Mouse (Mus musculus) ZHBTc4 (cell line): ENCODE results near the gene Cacng1.
A peak's percentile ranks its signal among the peaks of the same experiment; 100 is the strongest.

Source experiments
- DNase-seq: peaks from one replicate; pipeline ENCODE4 v3.0.0-alpha.2; 2011; ENCODE audit warnings: low read depth, low spot score

The Cacng1 gene

GRCm38 (mm10) chr11:107716332-107716938, at the start of gene Cacng1:
Gene Cacng1 (minus strand): TSS chr11:107716522.
- peak; percentile 32 for DNase-seq

- no peak for DNase-seq
Measured at GRCm38 (mm10) chr11:107762688-107763460, 46.6 kb upstream of the Cacng1 start.

GRCm38 (mm10) chr11:107761790-107762500, 45.6 kb upstream of the Cacng1 start:
- no peak for DNase-seq

- no peak for DNase-seq
Measured at GRCm38 (mm10) chr11:107760001-107760400, 43.7 kb upstream of the Cacng1 start.

GRCm38 (mm10) chr11:107759516-107759915, 43.2 kb upstream of the Cacng1 start:
- DNase-seq = no peak

- DNase-seq = no peak
Measured at GRCm38 (mm10) chr11:107749114-107749513, 32.8 kb upstream of the Cacng1 start.

GRCm38 (mm10) chr11:107748243-107749035, 32.1 kb upstream of the Cacng1 start:
- no peak for DNase-seq

- peak; percentile 63 for DNase-seq
Measured at GRCm38 (mm10) chr11:107743100-107743499, 26.8 kb upstream of the Cacng1 start.

- peak; percentile 25 for DNase-seq
Measured at GRCm38 (mm10) chr11:107738418-107739099, 22.2 kb upstream of the Cacng1 start.

- no peak for DNase-seq
Measured at GRCm38 (mm10) chr11:107737886-107738285, 21.6 kb upstream of the Cacng1 start.

- no peak for DNase-seq
Measured at GRCm38 (mm10) chr11:107734133-107734532, 17.8 kb upstream of the Cacng1 start.

GRCm38 (mm10) chr11:107731498-107731897, 15.2 kb upstream of the Cacng1 start:
- DNase-seq = no peak

GRCm38 (mm10) chr11:107730940-107731339, 14.6 kb upstream of the Cacng1 start:
- DNase-seq = no peak

- no peak for DNase-seq
Measured at GRCm38 (mm10) chr11:107729141-107729540, 12.8 kb upstream of the Cacng1 start.

- DNase-seq = no peak
Measured at GRCm38 (mm10) chr11:107728073-107728863, 11.9 kb upstream of the Cacng1 start.

- DNase-seq = no peak
Measured at GRCm38 (mm10) chr11:107724603-107725002, 8.3 kb upstream of the Cacng1 start.

- DNase-seq = no peak
Measured at GRCm38 (mm10) chr11:107721057-107721456, 4.7 kb upstream of the Cacng1 start.

- no peak for DNase-seq
Measured at GRCm38 (mm10) chr11:107720264-107721021, 4.1 kb upstream of the Cacng1 start.

- no peak for DNase-seq
Measured at GRCm38 (mm10) chr11:107714368-107714767, 2.0 kb downstream of the Cacng1 start.

GRCm38 (mm10) chr11:107710379-107710778, 5.9 kb downstream of the Cacng1 start:
- no peak for DNase-seq
